Mouse (Mus musculus) intestine, embryonic 16.5 days (tissue): ENCODE results near the gene Kcne3. TPM values are rescaled to one million over a fixed set of nuclear protein-coding genes. Genes with fewer than 3 reads are reported as not detected.

Experiments
- ATAC-seq: fragments of 200-750 bp; cut with Nextera tagmentation; 2 replicates; pipeline ENCODE4 v1.8.0; 2017; ENCODE audit warnings: moderate TSS enrichment, moderate library complexity
- H3K27ac ChIP-seq: fragments of 300-500 bp; sonication (generic); 2 replicates; pipeline ENCODE4 v1.5.1; 2014; ENCODE audit warnings: mild to moderate bottlenecking, low read length
- H3K27me3 ChIP-seq: fragments of 300-500 bp; sonication (generic); replicated peaks from 2 replicates; pipeline ENCODE4 v1.6.1; 2014; ENCODE audit warnings: low read length, control low read depth, mixed read lengths; ENCODE audit not compliant: control insufficient read depth, insufficient read depth
- H3K36me3 ChIP-seq: fragments of 300-500 bp; sonication (generic); 2 replicates; pipeline ENCODE4 v1.6.1; 2014; ENCODE audit warnings: low read length, control low read depth; ENCODE audit not compliant: control insufficient read depth, insufficient read depth
- H3K4me1 ChIP-seq: fragments of 300-500 bp; sonication (generic); 2 replicates; pipeline ENCODE4 v1.6.1; 2014; ENCODE audit warnings: low read length, control low read depth, mixed read lengths; ENCODE audit not compliant: control insufficient read depth, insufficient read depth
- H3K4me2 ChIP-seq: fragments of 300-500 bp; sonication (generic); 2 replicates; pipeline ENCODE4 v1.6.1; 2014; ENCODE audit warnings: low read depth, low read length, control low read depth
- H3K4me3 ChIP-seq: fragments of 300-500 bp; sonication (generic); 2 replicates; pipeline ENCODE4 v1.5.1; 2014; ENCODE audit warnings: mild to moderate bottlenecking, low read length
- H3K9ac ChIP-seq: fragments of 300-500 bp; sonication (generic); 2 replicates; pipeline ENCODE4 v1.6.1; 2014; ENCODE audit warnings: low read depth, low read length
- H3K9me3 ChIP-seq: fragments of 300-500 bp; sonication (generic); 2 replicates; pipeline ENCODE4 v1.6.1; 2016; ENCODE audit warnings: low read length, control low read depth; ENCODE audit not compliant: control insufficient read depth
- WGBS: fragments of 180-500 bp; shearing (Covaris S2); extraction: QIAGEN DNeasy Blood & Tissue Kit; methylation state at CpG from one replicate; pipeline ENCODE4 v1.1.7; 2014; 5-methylcytosine and 5-hydroxymethylcytosine counted together
- polyA plus RNA-seq: library from polyadenylated mRNA; unstranded; fragments of >200 nt; fragmentation: Nextera tagmentation; extraction: Ambion mirVana; gene quantifications from 2 replicates; pipeline ENCODE4 v1.2.1, GENCODE M21; 2015

The Kcne3 gene
- polyA plus RNA-seq, 1 experiment from 2014 or later: 66.6 TPM

- ATAC-seq: no peak
- Histone ChIP-seq H3K4me1 (no peaks in the 10 kb centered on the region), H3K36me3 (no peaks in the 10 kb centered on the region), H3K27ac (no peak overlapping the region), H3K27me3 (no peaks in the 10 kb centered on the region), H3K4me3 (no peak overlapping the region), H3K4me2 (no peak overlapping the region), H3K9ac (no peak overlapping the region), H3K9me3 (no peaks in the 10 kb centered on the region)
- 62% methylated on average over 3 of the region's 3 CpGs for WGBS
Observed at GRCm38 (mm10) chr7:100203616-100204015, 27.3 kb downstream of the Kcne3 start.

GRCm38 (mm10) chr7:100204871-100205270, 28.6 kb downstream of the Kcne3 start:
- ATAC-seq: no peak
- Histone ChIP-seq H3K4me1 (no peaks in the 10 kb centered on the region), H3K36me3 (no peaks in the 10 kb centered on the region)

GRCm38 (mm10) chr7:100206144-100206543, 29.8 kb downstream of the Kcne3 start:
- no peak overlapping the region for H3K4me3 ChIP-seq
- no peak overlapping the region for H3K4me2 ChIP-seq
- no peak overlapping the region for H3K9ac ChIP-seq
- H3K36me3 ChIP-seq: no peaks in the 10 kb centered on the region
- WGBS: 80% methylated on average over 2 of the region's 2 CpGs
- ATAC-seq: no peak
- H3K27ac ChIP-seq: no peak overlapping the region
- no peaks in the 10 kb centered on the region for H3K9me3 ChIP-seq
- no peaks in the 10 kb centered on the region for H3K4me1 ChIP-seq
- no peaks in the 10 kb centered on the region for H3K27me3 ChIP-seq

More at GRCm38 (mm10) chr7:100204871-100205270, 28.6 kb downstream of the Kcne3 start:
- H3K9ac ChIP-seq: no peak overlapping the region
- no peaks in the 10 kb centered on the region for H3K9me3 ChIP-seq
- no peaks in the 10 kb centered on the region for H3K27me3 ChIP-seq
- whole genome bisulfite sequencing: 79% methylated on average over 6 of the region's 6 CpGs
- H3K27ac ChIP-seq: no peak overlapping the region
- H3K4me3 ChIP-seq: no peak overlapping the region
- H3K4me2 ChIP-seq: no peak overlapping the region

GRCm38 (mm10) chr7:100207886-100208285, 31.6 kb downstream of the Kcne3 start:
- Histone ChIP-seq H3K4me2 (no peak overlapping the region), H3K27me3 (no peaks in the 10 kb centered on the region), H3K27ac (no peak overlapping the region), H3K4me3 (no peak overlapping the region), H3K4me1 (no peaks in the 10 kb centered on the region), H3K9ac (no peak overlapping the region), H3K36me3 (no peaks in the 10 kb centered on the region), H3K9me3 (no peaks in the 10 kb centered on the region)
- no peak for ATAC-seq

- no peak for ATAC-seq
- Histone ChIP-seq H3K27me3 (no peaks in the 10 kb centered on the region), H3K36me3 (no peaks in the 10 kb centered on the region), H3K9me3 (no peaks in the 10 kb centered on the region), H3K27ac (no peak overlapping the region), H3K4me2 (no peak overlapping the region), H3K4me3 (no peak overlapping the region), H3K9ac (no peak overlapping the region), H3K4me1 (no peaks in the 10 kb centered on the region)
- 61% methylated on average over 4 of the region's 4 CpGs for WGBS
Observed at GRCm38 (mm10) chr7:100214310-100214709, 38.0 kb downstream of the Kcne3 start.

- 54% methylated on average over 6 of the region's 6 CpGs for WGBS
- H3K9me3 ChIP-seq: no peaks in the 10 kb centered on the region
Observed at GRCm38 (mm10) chr7:100215116-100215732, 38.9 kb downstream of the Kcne3 start.

GRCm38 (mm10) chr7:100215976-100216375, 39.7 kb downstream of the Kcne3 start:
- Histone ChIP-seq H3K4me1 (no peaks in the 10 kb centered on the region), H3K4me2 (no peak overlapping the region), H3K9me3 (no peaks in the 10 kb centered on the region), H3K36me3 (no peaks in the 10 kb centered on the region), H3K9ac (no peak overlapping the region), H3K4me3 (no peak overlapping the region), H3K27me3 (no peaks in the 10 kb centered on the region), H3K27ac (no peak overlapping the region)
- 60% methylated on average over 10 of the region's 10 CpGs for WGBS
- no peak for ATAC-seq

More at GRCm38 (mm10) chr7:100215116-100215732, 38.9 kb downstream of the Kcne3 start:
- no peaks in the 10 kb centered on the region for H3K4me1 ChIP-seq
- no peak overlapping the region for H3K27ac ChIP-seq
- H3K36me3 ChIP-seq: no peaks in the 10 kb centered on the region
- no peak overlapping the region for H3K9ac ChIP-seq
- no peaks in the 10 kb centered on the region for H3K27me3 ChIP-seq
- H3K4me3 ChIP-seq: no peak overlapping the region
- no peak overlapping the region for H3K4me2 ChIP-seq
- ATAC-seq: no peak

GRCm38 (mm10) chr7:100216601-100217565, 40.6 kb downstream of the Kcne3 start:
- Histone ChIP-seq H3K4me3 (no peak overlapping the region), H3K9ac (no peak overlapping the region), H3K4me1 (no peaks in the 10 kb centered on the region), H3K36me3 (no peaks in the 10 kb centered on the region), H3K9me3 (no peaks in the 10 kb centered on the region), H3K27me3 (no peaks in the 10 kb centered on the region), H3K4me2 (no peak overlapping the region), H3K27ac (no peak overlapping the region)
- ATAC-seq: no peak
- 72% methylated on average over 9 of the region's 9 CpGs for WGBS

- H3K9ac ChIP-seq: peak within 1 kb of the TSS; percentile 74
- H3K36me3 ChIP-seq: no peaks in the 10 kb centered on the region
- peak within 1 kb of the TSS; percentile 59 for H3K4me3 ChIP-seq
- H3K4me1 ChIP-seq: peaks cover 8% of the 10 kb centered on the region
- ATAC-seq: peak; percentile 99
- under 1% methylated on average over 64 of the region's 72 CpGs for WGBS
- H3K4me2 ChIP-seq: peak within 1 kb of the TSS; percentile 98
- no peaks in the 10 kb centered on the region for H3K27me3 ChIP-seq
- no peaks in the 10 kb centered on the region for H3K9me3 ChIP-seq
- H3K27ac ChIP-seq: peak within 1 kb of the TSS; percentile 84
Observed at GRCm38 (mm10) chr7:100227158-100227875, 51.0 kb downstream of the Kcne3 start, which contains the start of gene Pgm2l1. Gene Pgm2l1 (plus strand): TSS chr7:100227394.
